Mouse (Mus musculus): ENCODE data around the gene Mcur1. TPM values are rescaled to one million over a fixed set of nuclear protein-coding genes. Genes with fewer than 3 reads are reported as not detected.

Mcur1 gene
- polyA plus RNA-seq, 1 experiment from 2014 or later, result 12.0 TPM

- no peak overlapping the region for H3K4me2 ChIP-seq
- peaks cover 16% of the 10 kb centered on the region for H3K4me1 ChIP-seq (replicated peaks; ENCODE audit: control insufficient read depth, insufficient read depth, low read length)
- no peak overlapping the region for H3K9ac ChIP-seq (ENCODE audit: low read depth, low read length)
- H3K27me3 ChIP-seq (replicated peaks; ENCODE audit: control insufficient read depth, insufficient read depth, low read length), result no peaks in the 10 kb centered on the region
- H3K9me3 ChIP-seq (ENCODE audit: control insufficient read depth, low read length), result no peaks in the 10 kb centered on the region
- H3K4me3 ChIP-seq (ENCODE audit: low read depth, low read length), result no peak overlapping the region
- DNase-seq (ENCODE audit: low spot score) (no peak), ATAC-seq (replicated peaks; ENCODE audit: low FRiP score) (no peak)
- no peaks in the 10 kb centered on the region for H3K36me3 ChIP-seq (ENCODE audit: control insufficient read depth, insufficient read depth, low read length)
- 64% methylated on average over 16 of the region's 16 CpGs for WGBS
- H3K27ac ChIP-seq (ENCODE audit: low read depth, low read length), result no peak overlapping the region
These were observed 34.4 kb downstream of the Mcur1 start for GRCm38 (mm10) chr13:43525363-43526134.

DNA sequence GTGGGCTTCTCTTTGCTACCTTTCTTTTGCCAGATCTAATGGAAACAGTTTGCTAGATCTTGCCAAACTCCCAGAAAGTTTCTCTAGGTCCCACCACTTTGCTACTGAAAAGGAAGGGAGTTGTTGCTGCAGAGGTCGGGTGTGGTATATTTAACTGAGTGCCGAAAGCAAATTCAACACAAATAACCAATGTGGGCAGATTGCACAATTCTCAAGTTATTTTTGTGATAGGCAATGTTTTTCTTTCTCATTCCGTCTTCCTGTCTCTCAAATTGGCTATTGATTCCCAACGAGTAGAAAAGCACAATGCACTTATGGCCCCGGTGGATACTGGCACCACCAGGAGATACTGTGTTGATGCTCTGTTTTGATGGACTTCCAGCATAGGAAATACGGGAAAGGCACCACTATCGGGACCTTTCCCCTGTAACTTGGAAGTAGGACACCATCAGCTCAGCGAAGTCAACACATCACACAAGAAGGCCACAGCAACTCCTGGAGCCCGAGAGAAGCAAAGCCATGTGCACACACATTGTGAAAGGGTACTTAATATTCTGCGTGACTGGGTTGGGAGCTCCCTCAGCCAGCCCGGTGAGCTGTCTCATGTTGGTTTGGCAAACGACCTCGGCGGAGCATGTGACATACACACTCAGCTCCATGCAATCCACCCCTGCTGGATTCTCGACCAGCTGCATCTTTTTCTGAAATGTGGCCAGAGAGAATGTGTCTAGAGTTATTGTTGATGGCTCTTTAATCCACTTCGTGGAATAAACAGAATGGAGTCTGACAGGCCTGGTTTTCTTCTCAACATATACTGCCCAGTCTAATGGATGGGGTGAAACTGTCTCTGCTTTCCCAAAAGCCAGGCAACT is 35.3 kb downstream of the Mcur1 start:
- Histone ChIP-seq H3K9ac (ENCODE audit: low read depth, low read length) (no peak overlapping the region), H3K27me3 (replicated peaks; ENCODE audit: control insufficient read depth, insufficient read depth, low read length) (no peaks in the 10 kb centered on the region), H3K36me3 (ENCODE audit: control insufficient read depth, insufficient read depth, low read length) (no peaks in the 10 kb centered on the region), H3K4me3 (ENCODE audit: low read depth, low read length) (no peak overlapping the region), H3K4me2 (no peak overlapping the region), H3K27ac (ENCODE audit: low read depth, low read length) (no peak overlapping the region), H3K9me3 (ENCODE audit: control insufficient read depth, low read length) (no peaks in the 10 kb centered on the region), H3K4me1 (replicated peaks; ENCODE audit: control insufficient read depth, insufficient read depth, low read length) (peaks cover 8% of the 10 kb centered on the region)
- 56% methylated on average over 16 of the region's 16 CpGs for WGBS
- DNase-seq (ENCODE audit: low spot score) (no peak), ATAC-seq (replicated peaks; ENCODE audit: low FRiP score) (no peak)

DNA sequence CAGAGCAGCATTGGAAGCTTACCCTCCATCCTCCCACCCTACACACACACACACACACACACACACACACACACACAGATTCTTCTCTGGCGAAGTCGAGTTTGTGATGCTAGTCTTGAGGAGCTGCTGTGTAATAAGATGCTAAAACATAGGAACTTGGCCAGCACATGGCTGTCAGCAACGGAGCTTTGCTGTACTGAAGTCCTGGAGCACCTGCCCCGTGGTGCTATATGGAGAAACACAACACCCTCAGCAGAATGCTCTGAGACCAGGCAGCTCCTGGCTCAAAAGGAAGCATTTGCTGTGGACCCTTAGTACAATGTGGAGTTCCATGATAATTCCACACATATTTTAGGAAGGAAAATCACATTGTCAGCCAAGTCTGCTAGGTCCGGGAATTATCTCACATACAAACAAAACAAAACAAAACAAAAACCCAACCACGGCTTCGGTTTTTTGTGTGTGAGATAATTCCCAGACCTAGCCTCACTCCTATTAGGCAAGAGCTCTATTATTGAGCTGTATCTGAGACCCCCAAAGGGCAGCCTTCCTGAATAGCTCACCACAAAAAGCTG is 36.0 kb downstream of the Mcur1 start:
- no peak overlapping the region for H3K4me3 ChIP-seq (ENCODE audit: low read depth, low read length)
- DNase-seq (ENCODE audit: low spot score), result no peak
- no peak overlapping the region for H3K27ac ChIP-seq (ENCODE audit: low read depth, low read length)

GRCm38 (mm10) chr13:43521940-43522339 is 38.1 kb downstream of the Mcur1 start:
- Histone ChIP-seq H3K27ac (ENCODE audit: low read depth, low read length) (no peak overlapping the region), H3K27me3 (replicated peaks; ENCODE audit: control insufficient read depth, insufficient read depth, low read length) (no peaks in the 10 kb centered on the region), H3K4me1 (replicated peaks; ENCODE audit: control insufficient read depth, insufficient read depth, low read length) (peaks cover 8% of the 10 kb centered on the region), H3K9me3 (ENCODE audit: control insufficient read depth, low read length) (no peaks in the 10 kb centered on the region), H3K4me3 (ENCODE audit: low read depth, low read length) (no peak overlapping the region), H3K36me3 (ENCODE audit: control insufficient read depth, insufficient read depth, low read length) (no peaks in the 10 kb centered on the region), H3K4me2 (no peak overlapping the region), H3K9ac (ENCODE audit: low read depth, low read length) (no peak overlapping the region)
- DNase-seq (ENCODE audit: low spot score), result no peak
- WGBS, result 87% methylated on average over 5 of the region's 5 CpGs
- no peak for ATAC-seq (replicated peaks; ENCODE audit: low FRiP score)

More for the DNA sequence above, 36.0 kb downstream of the Mcur1 start:
- H3K4me1 ChIP-seq (replicated peaks; ENCODE audit: control insufficient read depth, insufficient read depth, low read length), result peaks cover 8% of the 10 kb centered on the region
- H3K9me3 ChIP-seq (ENCODE audit: control insufficient read depth, low read length), result no peaks in the 10 kb centered on the region
- no peak for ATAC-seq (replicated peaks; ENCODE audit: low FRiP score)
- WGBS, result 61% methylated on average over 7 of the region's 7 CpGs
- H3K36me3 ChIP-seq (ENCODE audit: control insufficient read depth, insufficient read depth, low read length), result no peaks in the 10 kb centered on the region
- H3K9ac ChIP-seq (ENCODE audit: low read depth, low read length), result no peak overlapping the region
- H3K27me3 ChIP-seq (replicated peaks; ENCODE audit: control insufficient read depth, insufficient read depth, low read length), result no peaks in the 10 kb centered on the region
- no peak overlapping the region for H3K4me2 ChIP-seq

DNA sequence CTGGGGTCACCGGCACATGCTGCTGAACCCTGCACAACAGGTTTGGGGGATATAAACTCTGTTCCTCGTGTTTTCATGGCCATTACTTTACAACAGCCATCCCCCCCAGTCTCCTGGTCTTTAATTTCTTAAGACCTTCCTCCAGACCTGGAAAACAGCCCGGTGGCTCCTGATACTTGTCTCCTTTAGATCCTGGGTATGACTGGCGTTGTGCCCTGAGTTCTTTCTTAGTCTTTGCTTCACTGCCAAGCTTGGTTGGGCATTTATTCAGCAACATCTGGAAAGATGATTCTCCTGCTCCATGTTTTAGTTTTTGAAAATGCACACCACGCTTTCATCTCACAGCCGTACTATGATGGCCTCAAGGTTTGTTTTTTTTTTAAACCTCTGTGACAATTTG is 40.7 kb downstream of the Mcur1 start:
- ATAC-seq (replicated peaks; ENCODE audit: low FRiP score), result no peak
- H3K4me3 ChIP-seq (ENCODE audit: low read depth, low read length), result no peak overlapping the region
- H3K9ac ChIP-seq (ENCODE audit: low read depth, low read length), result no peak overlapping the region
- H3K4me2 ChIP-seq, result no peak overlapping the region
- no peaks in the 10 kb centered on the region for H3K27me3 ChIP-seq (replicated peaks; ENCODE audit: control insufficient read depth, insufficient read depth, low read length)
- no peaks in the 10 kb centered on the region for H3K36me3 ChIP-seq (ENCODE audit: control insufficient read depth, insufficient read depth, low read length)
- H3K27ac ChIP-seq (ENCODE audit: low read depth, low read length), result no peak overlapping the region
- no peak for DNase-seq (ENCODE audit: low spot score)
- H3K9me3 ChIP-seq (ENCODE audit: control insufficient read depth, low read length), result no peaks in the 10 kb centered on the region
- H3K4me1 ChIP-seq (replicated peaks; ENCODE audit: control insufficient read depth, insufficient read depth, low read length), result peaks cover under 1% of the 10 kb centered on the region
- WGBS, result 88% methylated on average over 6 of the region's 6 CpGs

GRCm38 (mm10) chr13:43517371-43517770 is 42.6 kb downstream of the Mcur1 start:
- 65% methylated on average over 8 of the region's 8 CpGs for WGBS
- Histone ChIP-seq H3K27ac (ENCODE audit: low read depth, low read length) (no peak overlapping the region), H3K4me3 (ENCODE audit: low read depth, low read length) (no peak overlapping the region), H3K4me1 (replicated peaks; ENCODE audit: control insufficient read depth, insufficient read depth, low read length) (no peaks in the 10 kb centered on the region; the same call in 1 of the 2 replicates), H3K27me3 (replicated peaks; ENCODE audit: control insufficient read depth, insufficient read depth, low read length) (no peaks in the 10 kb centered on the region), H3K9me3 (ENCODE audit: control insufficient read depth, low read length) (no peaks in the 10 kb centered on the region), H3K9ac (ENCODE audit: low read depth, low read length) (no peak overlapping the region), H3K4me2 (no peak overlapping the region), H3K36me3 (ENCODE audit: control insufficient read depth, insufficient read depth, low read length) (no peaks in the 10 kb centered on the region)
- DNase-seq (ENCODE audit: low spot score) (no peak), ATAC-seq (replicated peaks; ENCODE audit: low FRiP score) (no peak)

DNA sequence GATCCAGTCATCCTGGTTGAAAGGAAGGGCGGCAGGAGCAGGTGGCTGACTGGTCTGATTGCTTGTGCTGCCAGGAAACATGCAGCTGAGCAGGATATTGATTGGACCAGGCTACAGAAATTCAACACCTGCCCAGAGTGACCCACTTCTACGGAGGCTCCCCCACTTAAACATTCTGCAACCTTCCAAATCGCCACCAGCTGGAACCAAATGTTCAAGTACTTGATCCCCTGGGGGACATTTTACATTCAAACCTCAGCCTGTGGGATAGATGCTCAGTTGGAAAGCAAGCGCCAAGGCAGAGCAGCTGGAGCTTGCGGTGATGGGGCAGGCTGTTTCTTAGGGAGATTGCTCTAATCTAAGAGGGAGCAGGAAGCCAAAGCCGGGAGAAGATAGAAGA is 43.1 kb downstream of the Mcur1 start:
- Histone ChIP-seq H3K36me3 (ENCODE audit: control insufficient read depth, insufficient read depth, low read length) (no peaks in the 10 kb centered on the region), H3K4me2 (no peak overlapping the region), H3K4me3 (ENCODE audit: low read depth, low read length) (no peak overlapping the region), H3K27ac (ENCODE audit: low read depth, low read length) (no peak overlapping the region), H3K9ac (ENCODE audit: low read depth, low read length) (no peak overlapping the region), H3K27me3 (replicated peaks; ENCODE audit: control insufficient read depth, insufficient read depth, low read length) (no peaks in the 10 kb centered on the region), H3K9me3 (ENCODE audit: control insufficient read depth, low read length) (no peaks in the 10 kb centered on the region), H3K4me1 (replicated peaks; ENCODE audit: control insufficient read depth, insufficient read depth, low read length) (no peaks in the 10 kb centered on the region; the same call in 1 of the 2 replicates)
- 70% methylated on average over 6 of the region's 6 CpGs for WGBS
- DNase-seq (ENCODE audit: low spot score) (no peak), ATAC-seq (replicated peaks; ENCODE audit: low FRiP score) (no peak)

GRCm38 (mm10) chr13:43516119-43516518 is 43.9 kb downstream of the Mcur1 start:
- no peak for DNase-seq (ENCODE audit: low spot score)
- no peak overlapping the region for H3K27ac ChIP-seq (ENCODE audit: low read depth, low read length)
- no peaks in the 10 kb centered on the region for H3K36me3 ChIP-seq (ENCODE audit: control insufficient read depth, insufficient read depth, low read length)
- no peaks in the 10 kb centered on the region for H3K9me3 ChIP-seq (ENCODE audit: control insufficient read depth, low read length)
- H3K4me1 ChIP-seq (replicated peaks; ENCODE audit: control insufficient read depth, insufficient read depth, low read length), result no peaks in the 10 kb centered on the region; the same call in 1 of the 2 replicates
- no peak overlapping the region for H3K9ac ChIP-seq (ENCODE audit: low read depth, low read length)
- no peak overlapping the region for H3K4me2 ChIP-seq
- no peaks in the 10 kb centered on the region for H3K27me3 ChIP-seq (replicated peaks; ENCODE audit: control insufficient read depth, insufficient read depth, low read length)
- no peak overlapping the region for H3K4me3 ChIP-seq (ENCODE audit: low read depth, low read length)
- WGBS, result 90% methylated on average over 5 of the region's 5 CpGs
- no peak for ATAC-seq (replicated peaks; ENCODE audit: low FRiP score)
